Mouse (Mus musculus): ENCODE measurements around the gene Dpp7.
A peak's percentile ranks its signal among the peaks of the same experiment; 100 is the strongest.

- TF ChIP-seq ZMIZ1 (IDR thresholded peaks at IDR 0.05; ENCODE audit: low read depth, low read length) (peak; percentile 74), RAD21 (IDR thresholded peaks at IDR 0.05; ENCODE audit: low read depth, low read length) (no peak), MEF2A (IDR thresholded peaks at IDR 0.05; ENCODE audit: borderline replicate concordance, low read depth, low read length) (peak; percentile 50; the same call in 1 of the 2 replicates), POLR2A (IDR thresholded peaks at IDR 0.05; ENCODE audit: low read depth, low read length) (peak; percentile 85), CTCF (conservative IDR thresholded peaks at IDR 0.05 in 1 of 2, IDR thresholded peaks at IDR 0.05 in 1 of 2; ENCODE audit: low read depth in 2 of 2, low read length in 2 of 2) (no peak), TBP (conservative IDR thresholded peaks at IDR 0.05; ENCODE audit: low read depth, low read length) (peak; percentile 90), MYC (IDR thresholded peaks at IDR 0.05; ENCODE audit: low read depth, low read length) (peak; percentile 43; the same call in 1 of the 2 replicates), EP300 (IDR thresholded peaks at IDR 0.05; ENCODE audit: low read length) (no peak), ZKSCAN1 (IDR thresholded peaks at IDR 0.05; ENCODE audit: borderline replicate concordance, low read depth, low read length) (no peak), BHLHE40 (IDR thresholded peaks at IDR 0.05; ENCODE audit: low read depth, low read length) (no peak)
Measured at GRCm38 (mm10) chr2:25371764-25372643, 15.8 kb upstream of the Dpp7 start, which contains the start of gene Sapcd2.

All from CH12.LX (cell line).